Mouse (Mus musculus): ENCODE measurements at regions not wholly inside any gene's neighbourhood (a gene's known extent, or its start where the extent isn't known, plus 50 kb on each side); places are given as distances from the start of the nearest gene placed in this dataset.

DNA sequence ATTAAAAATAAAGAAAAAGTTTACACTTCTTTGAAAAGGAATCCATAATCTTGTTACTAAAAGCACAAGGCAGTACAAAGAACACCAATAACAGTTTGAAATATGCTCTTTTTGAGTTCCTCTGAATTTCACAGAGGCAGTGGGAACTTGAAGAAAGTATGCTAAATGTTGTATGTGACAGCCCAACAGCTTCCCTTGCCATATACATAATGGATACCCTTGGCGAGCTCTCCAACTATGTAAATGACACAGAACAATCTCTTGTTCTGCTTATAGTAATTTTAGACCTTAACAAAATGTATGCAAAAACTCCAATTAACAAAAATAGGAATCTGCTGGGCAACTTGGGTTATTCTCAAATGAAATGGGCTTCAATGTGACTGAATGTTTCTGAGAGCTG is 109.2 kb downstream of the 1700020N01Rik start:
- H3K27me3 ChIP-seq (ENCODE audit: control insufficient read depth, insufficient read depth, insufficient read length) = no peaks in the 10 kb centered on the region
- H3K4me3 ChIP-seq (ENCODE audit: insufficient read depth, poor library complexity, severe bottlenecking) = no peak overlapping the region
- H3K79me3 ChIP-seq (ENCODE audit: low read depth) = no peaks in the 10 kb centered on the region
- no peak overlapping the region for H3ac ChIP-seq (ENCODE audit: control insufficient read depth, insufficient read length, low read depth)
- H3K79me2 ChIP-seq (ENCODE audit: control insufficient read depth, insufficient read depth) = no peaks in the 10 kb centered on the region
- TF ChIP-seq FOSL1 (IDR thresholded peaks at IDR 0.05; ENCODE audit: insufficient read depth, low read length, poor library complexity, severe bottlenecking) (no peak), MYOD1 (IDR thresholded peaks at IDR 0.05; ENCODE audit: control insufficient read depth, insufficient read length, low read depth) (no peak), MAX (IDR thresholded peaks at IDR 0.05) (no peak), CTCF (IDR thresholded peaks at IDR 0.05; ENCODE audit: control insufficient read depth, insufficient read depth, insufficient read length) (no peak), USF1 (IDR thresholded peaks at IDR 0.05; ENCODE audit: low read depth) (no peak), CEBPB (IDR thresholded peaks at IDR 0.05; ENCODE audit: low read depth) (no peak), MYOG (IDR thresholded peaks at IDR 0.05; ENCODE audit: control insufficient read depth, extremely low read depth, insufficient read length) (no peak)
- no peaks in the 10 kb centered on the region for H3K36me3 ChIP-seq (ENCODE audit: control insufficient read depth, insufficient read depth)

DNA sequence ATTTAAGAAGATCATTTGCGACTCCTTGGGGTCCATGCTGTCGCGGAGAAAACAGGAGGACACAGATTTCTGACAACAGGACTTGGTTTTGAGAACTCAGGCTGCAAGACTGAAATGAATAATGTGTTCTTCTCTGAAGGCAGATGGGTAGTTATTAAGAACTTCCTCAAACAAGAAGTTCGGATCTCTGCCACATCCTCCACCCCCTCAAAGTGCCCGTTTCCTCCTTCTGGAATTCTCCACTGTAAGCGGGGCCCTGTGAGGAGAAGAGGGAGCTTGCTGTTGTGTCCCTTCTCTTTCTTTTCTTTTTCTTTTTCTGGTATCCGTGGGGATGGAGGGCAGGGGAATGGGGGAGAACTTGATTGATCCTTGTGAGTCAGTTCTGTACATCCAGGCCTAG is 118.9 kb downstream of the 1700020N01Rik start:
- H3K27me3 ChIP-seq (ENCODE audit: control insufficient read depth, insufficient read depth, insufficient read length) = no peaks in the 10 kb centered on the region
- H3K79me2 ChIP-seq (ENCODE audit: control insufficient read depth, insufficient read depth) = no peaks in the 10 kb centered on the region
- no peak overlapping the region for H3K4me3 ChIP-seq (ENCODE audit: insufficient read depth, poor library complexity, severe bottlenecking)
- TF ChIP-seq CEBPB (IDR thresholded peaks at IDR 0.05; ENCODE audit: low read depth) (no peak), CTCF (IDR thresholded peaks at IDR 0.05; ENCODE audit: control insufficient read depth, insufficient read depth, insufficient read length) (no peak), USF1 (IDR thresholded peaks at IDR 0.05; ENCODE audit: low read depth) (no peak), MYOG (IDR thresholded peaks at IDR 0.05; ENCODE audit: control insufficient read depth, extremely low read depth, insufficient read length) (no peak), MYOD1 (IDR thresholded peaks at IDR 0.05; ENCODE audit: control insufficient read depth, insufficient read length, low read depth) (no peak), MAX (IDR thresholded peaks at IDR 0.05) (no peak), FOSL1 (IDR thresholded peaks at IDR 0.05; ENCODE audit: insufficient read depth, low read length, poor library complexity, severe bottlenecking) (no peak)
- no peak overlapping the region for H3ac ChIP-seq (ENCODE audit: control insufficient read depth, insufficient read length, low read depth)
- H3K79me3 ChIP-seq (ENCODE audit: low read depth) = no peaks in the 10 kb centered on the region
- no peaks in the 10 kb centered on the region for H3K36me3 ChIP-seq (ENCODE audit: control insufficient read depth, insufficient read depth)

DNA sequence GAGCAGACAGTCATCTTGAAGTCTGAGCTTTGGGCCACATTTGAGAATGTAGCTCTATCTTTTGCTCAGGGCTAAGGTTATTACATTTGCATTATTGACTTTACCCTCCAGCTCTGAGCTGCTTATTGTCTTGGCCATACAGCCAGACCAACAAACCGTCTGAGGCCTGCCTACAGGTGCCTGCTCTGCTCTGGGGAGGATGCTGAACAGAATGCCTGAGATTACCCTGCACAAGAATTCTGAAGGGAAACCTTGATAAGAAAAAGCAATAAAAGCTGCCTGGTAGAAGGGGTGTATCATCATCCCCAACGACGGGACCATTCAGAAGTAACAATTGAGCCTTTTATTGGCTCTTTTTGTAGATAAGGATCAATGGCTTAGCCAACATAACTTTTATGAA is 119.9 kb downstream of the 1700020N01Rik start:
- TF ChIP-seq MYOG (IDR thresholded peaks at IDR 0.05; ENCODE audit: control insufficient read depth, extremely low read depth, insufficient read length) (no peak), USF1 (IDR thresholded peaks at IDR 0.05; ENCODE audit: low read depth) (no peak), CEBPB (IDR thresholded peaks at IDR 0.05; ENCODE audit: low read depth) (no peak), MAX (IDR thresholded peaks at IDR 0.05) (no peak), FOSL1 (IDR thresholded peaks at IDR 0.05; ENCODE audit: insufficient read depth, low read length, poor library complexity, severe bottlenecking) (no peak), MYOD1 (IDR thresholded peaks at IDR 0.05; ENCODE audit: control insufficient read depth, insufficient read length, low read depth) (no peak), CTCF (IDR thresholded peaks at IDR 0.05; ENCODE audit: control insufficient read depth, insufficient read depth, insufficient read length) (no peak)
- no peaks in the 10 kb centered on the region for H3K79me2 ChIP-seq (ENCODE audit: control insufficient read depth, insufficient read depth)
- no peak overlapping the region for H3K4me3 ChIP-seq (ENCODE audit: insufficient read depth, poor library complexity, severe bottlenecking)

DNA sequence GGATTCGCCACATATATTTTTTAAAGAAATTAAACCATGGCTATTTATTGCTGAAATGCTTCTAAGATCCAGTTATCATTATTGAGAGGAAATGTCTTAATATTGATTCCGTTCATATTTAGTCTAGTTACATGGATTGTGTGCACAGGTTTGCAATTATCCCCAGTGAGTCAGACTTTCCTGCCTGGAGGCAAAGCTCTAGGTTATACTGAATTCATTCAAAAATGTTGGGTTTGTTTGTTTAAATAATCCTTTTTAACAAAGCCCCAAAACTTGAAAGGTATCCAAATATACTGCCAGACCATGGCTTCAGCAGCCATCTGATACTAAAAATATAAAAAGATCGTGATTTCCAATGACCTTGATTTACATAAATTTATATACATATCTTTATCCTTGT is 122.5 kb downstream of the 1700020N01Rik start:
- H3K79me2 ChIP-seq (ENCODE audit: control insufficient read depth, insufficient read depth) = no peaks in the 10 kb centered on the region
- H3ac ChIP-seq (ENCODE audit: control insufficient read depth, insufficient read length, low read depth) = no peak overlapping the region
- no peaks in the 10 kb centered on the region for H3K79me3 ChIP-seq (ENCODE audit: low read depth)
- no peaks in the 10 kb centered on the region for H3K36me3 ChIP-seq (ENCODE audit: control insufficient read depth, insufficient read depth)
- no peak overlapping the region for H3K4me3 ChIP-seq (ENCODE audit: insufficient read depth, poor library complexity, severe bottlenecking)
- H3K27me3 ChIP-seq (ENCODE audit: control insufficient read depth, insufficient read depth, insufficient read length) = no peaks in the 10 kb centered on the region
- TF ChIP-seq USF1 (IDR thresholded peaks at IDR 0.05; ENCODE audit: low read depth) = no peak
- no peak for TF ChIP-seq MYOG (IDR thresholded peaks at IDR 0.05; ENCODE audit: control insufficient read depth, extremely low read depth, insufficient read length)
- no peak for TF ChIP-seq CEBPB (IDR thresholded peaks at IDR 0.05; ENCODE audit: low read depth)
- no peak for TF ChIP-seq FOSL1 (IDR thresholded peaks at IDR 0.05; ENCODE audit: insufficient read depth, low read length, poor library complexity, severe bottlenecking)
- no peak for TF ChIP-seq CTCF (IDR thresholded peaks at IDR 0.05; ENCODE audit: control insufficient read depth, insufficient read depth, insufficient read length)

More for the DNA sequence above, 119.9 kb downstream of the 1700020N01Rik start:
- Histone ChIP-seq H3K27me3 (ENCODE audit: control insufficient read depth, insufficient read depth, insufficient read length) (no peaks in the 10 kb centered on the region), H3K36me3 (ENCODE audit: control insufficient read depth, insufficient read depth) (no peaks in the 10 kb centered on the region), H3ac (ENCODE audit: control insufficient read depth, insufficient read length, low read depth) (no peak overlapping the region), H3K79me3 (ENCODE audit: low read depth) (no peaks in the 10 kb centered on the region)

DNA sequence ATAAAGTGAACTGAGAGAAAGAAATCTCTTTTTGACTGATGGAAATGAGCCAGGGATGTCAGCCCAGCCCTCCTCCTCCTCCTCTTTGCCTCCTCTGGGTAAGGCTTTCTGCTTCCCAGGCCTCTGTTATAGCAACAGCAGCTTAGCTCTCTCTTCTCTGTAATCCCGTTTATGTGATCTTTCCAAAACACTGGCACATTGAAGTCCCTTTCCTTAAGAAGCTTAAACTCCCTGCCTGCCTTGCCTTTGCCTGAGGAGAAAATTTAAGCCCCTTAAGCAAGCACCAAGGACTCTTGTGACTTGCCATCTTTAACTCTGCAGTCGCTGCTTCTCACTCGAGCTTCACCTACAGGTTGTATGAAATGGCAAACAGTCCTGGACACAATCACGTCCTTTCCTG is 125.2 kb downstream of the 1700020N01Rik start:
- no peaks in the 10 kb centered on the region for H3K79me3 ChIP-seq (ENCODE audit: low read depth)
- H3ac ChIP-seq (ENCODE audit: control insufficient read depth, insufficient read length, low read depth) = no peak overlapping the region
- no peaks in the 10 kb centered on the region for H3K36me3 ChIP-seq (ENCODE audit: control insufficient read depth, insufficient read depth)
- no peaks in the 10 kb centered on the region for H3K79me2 ChIP-seq (ENCODE audit: control insufficient read depth, insufficient read depth)
- H3K4me3 ChIP-seq (ENCODE audit: insufficient read depth, poor library complexity, severe bottlenecking) = no peak overlapping the region
- H3K27me3 ChIP-seq (ENCODE audit: control insufficient read depth, insufficient read depth, insufficient read length) = no peaks in the 10 kb centered on the region
- TF ChIP-seq USF1 (IDR thresholded peaks at IDR 0.05; ENCODE audit: low read depth) (no peak), CTCF (IDR thresholded peaks at IDR 0.05; ENCODE audit: control insufficient read depth, insufficient read depth, insufficient read length) (no peak), FOSL1 (IDR thresholded peaks at IDR 0.05; ENCODE audit: insufficient read depth, low read length, poor library complexity, severe bottlenecking) (no peak), CEBPB (IDR thresholded peaks at IDR 0.05; ENCODE audit: low read depth) (no peak), MAX (IDR thresholded peaks at IDR 0.05) (no peak), MYOD1 (IDR thresholded peaks at IDR 0.05; ENCODE audit: control insufficient read depth, insufficient read length, low read depth) (no peak), MYOG (IDR thresholded peaks at IDR 0.05; ENCODE audit: control insufficient read depth, extremely low read depth, insufficient read length) (no peak)

DNA sequence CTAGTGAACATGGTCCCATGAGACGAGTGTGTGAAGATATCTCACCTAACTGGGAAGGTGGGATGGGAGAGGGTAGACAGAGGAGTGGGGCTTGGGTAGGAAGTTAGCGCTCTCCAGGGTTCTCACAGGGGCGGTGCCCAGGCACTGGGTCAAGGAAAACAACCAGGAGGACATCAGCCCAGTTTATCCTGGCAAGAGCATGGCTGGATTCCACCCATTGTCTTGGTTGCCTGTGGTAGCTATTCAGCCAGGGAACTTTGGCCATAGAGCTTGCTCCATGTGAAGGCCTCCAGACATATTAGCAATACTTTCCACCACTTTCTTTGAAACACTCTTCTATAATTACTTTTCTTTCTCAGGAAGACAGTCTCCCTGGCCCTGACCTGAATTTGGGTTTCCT is 131.4 kb downstream of the 1700020N01Rik start:
- no peak for TF ChIP-seq USF1 (IDR thresholded peaks at IDR 0.05; ENCODE audit: low read depth)
- no peak for TF ChIP-seq MYOG (IDR thresholded peaks at IDR 0.05; ENCODE audit: control insufficient read depth, extremely low read depth, insufficient read length)
- TF ChIP-seq FOSL1 (IDR thresholded peaks at IDR 0.05; ENCODE audit: insufficient read depth, low read length, poor library complexity, severe bottlenecking) = no peak
- TF ChIP-seq MYOD1 (IDR thresholded peaks at IDR 0.05; ENCODE audit: control insufficient read depth, insufficient read length, low read depth) = no peak
- TF ChIP-seq MAX (IDR thresholded peaks at IDR 0.05) = no peak
- TF ChIP-seq CTCF (IDR thresholded peaks at IDR 0.05; ENCODE audit: control insufficient read depth, insufficient read depth, insufficient read length) = no peak
- TF ChIP-seq CEBPB (IDR thresholded peaks at IDR 0.05; ENCODE audit: low read depth) = no peak
- Histone ChIP-seq H3K79me2 (ENCODE audit: control insufficient read depth, insufficient read depth) (no peaks in the 10 kb centered on the region), H3K79me3 (ENCODE audit: low read depth) (no peaks in the 10 kb centered on the region), H3K36me3 (ENCODE audit: control insufficient read depth, insufficient read depth) (no peaks in the 10 kb centered on the region), H3ac (ENCODE audit: control insufficient read depth, insufficient read length, low read depth) (no peak overlapping the region), H3K4me3 (ENCODE audit: insufficient read depth, poor library complexity, severe bottlenecking) (no peak overlapping the region), H3K27me3 (ENCODE audit: control insufficient read depth, insufficient read depth, insufficient read length) (no peaks in the 10 kb centered on the region)

Data from C2C12 (cell line).